Mouse (Mus musculus): ENCODE results near the gene Cdk2ap1.

DNA sequence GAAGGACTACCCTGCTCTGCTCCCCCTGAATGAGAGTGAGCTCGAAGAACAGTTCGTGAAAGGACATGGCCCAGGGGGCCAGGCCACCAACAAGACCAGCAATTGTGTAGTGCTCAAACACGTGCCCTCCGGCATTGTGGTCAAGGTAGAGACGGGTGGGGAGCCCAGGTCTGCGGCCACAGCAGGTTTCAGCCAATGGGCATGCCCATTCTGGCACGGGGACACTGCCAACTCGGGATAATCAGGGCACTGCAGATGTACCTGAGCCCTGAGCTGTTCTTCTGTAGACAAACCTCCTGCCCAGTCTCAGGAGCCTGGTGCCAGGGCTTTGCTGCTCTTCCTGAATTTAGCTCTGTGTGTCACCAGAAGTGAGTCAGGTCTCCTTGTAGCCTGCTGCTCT is 24.1 kb downstream of the Cdk2ap1 start:
- TF ChIP-seq CTCF (IDR thresholded peaks at IDR 0.05; ENCODE audit: low read depth, low read length) = no peak
- TF ChIP-seq POLR2A (IDR thresholded peaks at IDR 0.05; ENCODE audit: extremely low read depth, insufficient read depth, low read length) = no peak
